Mouse (Mus musculus): ENCODE measurements around the gene Hist1h4a. TPM values are rescaled to one million over a fixed set of nuclear protein-coding genes. Genes with fewer than 3 reads are reported as not detected.
"Not testable (repeated sequence)": the region's sequence is repeated elsewhere in the genome, so short reads cannot be mapped to it uniquely, and the experiment has no call there.

Hist1h4a gene
- total RNA-seq (2021), result 10 to 100 TPM; 42.9 to 49.4 TPM
- long read RNA-seq, result 0 reads

DNA sequence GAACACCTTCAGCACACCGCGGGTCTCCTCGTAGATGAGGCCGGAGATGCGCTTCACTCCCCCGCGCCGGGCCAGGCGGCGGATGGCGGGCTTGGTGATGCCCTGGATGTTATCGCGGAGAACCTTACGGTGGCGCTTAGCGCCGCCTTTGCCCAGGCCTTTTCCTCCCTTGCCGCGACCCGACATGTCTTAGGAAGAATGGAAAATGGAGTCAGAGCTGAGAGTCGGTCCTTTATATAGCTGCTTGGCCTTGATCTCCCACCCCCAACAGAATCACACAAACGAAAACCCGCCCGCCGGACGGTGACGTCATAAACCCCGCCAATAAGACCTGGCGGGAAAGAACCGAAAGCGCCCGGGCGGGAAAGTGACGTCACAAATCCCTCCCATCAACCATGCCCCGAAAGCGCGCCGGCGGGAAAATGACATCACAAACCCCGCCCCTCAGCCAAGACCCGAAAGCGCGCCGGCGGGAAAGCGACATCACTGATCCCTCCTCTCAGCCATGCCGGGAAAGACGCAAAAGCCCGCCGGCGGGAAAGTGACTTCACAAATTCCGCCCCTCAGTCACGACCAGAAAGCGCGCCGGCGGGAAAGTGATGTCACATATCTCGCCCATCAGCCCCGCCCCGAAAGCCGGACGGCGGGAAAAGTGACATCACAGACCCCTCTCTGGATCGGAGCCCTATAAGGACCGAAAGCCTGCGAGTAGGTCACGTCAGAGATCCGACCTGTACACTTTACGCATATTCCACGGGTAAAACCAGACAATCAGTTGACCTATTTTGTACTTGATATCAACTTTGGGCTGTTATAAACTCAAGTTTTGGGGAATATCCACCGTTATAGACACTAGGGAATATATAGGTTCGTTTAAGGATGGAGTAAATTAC is at the start of gene Hist1h4a:
Gene Hist1h4a (minus strand): TSS at position 259 of the 893 bp plus-strand sequence.
- peak; percentile 97 to 98 for DNase-seq (ENCODE audit: low spot score in 2 of 2)

- no peak for DNase-seq (ENCODE audit: low spot score in 2 of 2)
Observed at GRCm38 (mm10) chr13:23806422-23807052, 45.5 kb upstream of the Hist1h4a start, which contains the start of gene Slc17a2. Gene Slc17a2 (plus strand): TSS chr13:23806993.

- no peak for DNase-seq (ENCODE audit: low spot score in 2 of 2)
Observed at GRCm38 (mm10) chr13:23804532-23804931, 43.5 kb upstream of the Hist1h4a start.

DNA sequence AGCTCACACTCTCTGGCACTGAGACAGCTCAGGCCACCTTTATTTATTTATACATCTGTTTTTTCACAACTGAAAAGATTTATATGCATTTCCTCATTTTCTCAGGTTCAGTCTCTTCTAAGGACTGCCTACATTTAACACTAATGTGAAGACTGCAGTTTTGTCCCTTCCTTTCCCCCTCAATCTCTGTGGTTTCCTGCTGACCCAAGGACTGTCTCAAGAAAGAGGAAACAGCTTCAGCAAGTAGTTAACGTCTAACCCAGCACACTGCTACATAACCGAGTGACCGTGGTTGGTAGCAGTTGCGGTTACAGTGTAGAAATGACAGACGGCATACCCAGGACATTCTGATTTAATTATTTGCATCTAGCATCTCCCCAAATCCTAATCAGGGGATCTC is 38.4 kb upstream of the Hist1h4a start:
- DNase-seq (ENCODE audit: low spot score in 2 of 2), result no peak

- peak; percentile 19 to 70 for DNase-seq (ENCODE audit: low spot score in 2 of 2)
Observed at GRCm38 (mm10) chr13:23792520-23792919, 31.5 kb upstream of the Hist1h4a start.

- no peak for DNase-seq (ENCODE audit: low spot score in 2 of 2)
Observed at GRCm38 (mm10) chr13:23779025-23779424, 18.0 kb upstream of the Hist1h4a start.

DNA sequence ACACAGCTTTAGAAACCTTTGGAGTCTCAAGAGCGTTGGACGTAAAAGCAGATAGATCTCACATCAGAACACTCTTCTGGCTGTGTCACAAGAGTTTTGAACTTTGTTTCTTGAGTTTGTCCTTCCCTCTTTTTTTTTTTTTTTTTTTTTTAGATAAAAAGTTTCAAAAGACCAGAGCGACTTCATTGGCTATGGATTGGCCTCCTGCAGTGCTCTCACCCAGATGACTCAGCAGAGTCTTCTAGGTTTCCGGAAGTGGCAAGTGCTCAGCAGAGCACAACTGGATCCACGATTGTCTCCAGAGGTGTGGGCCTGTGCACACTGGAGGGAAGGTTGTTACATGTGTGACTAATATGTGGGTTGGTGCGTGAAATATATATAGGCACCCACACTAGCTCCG is 17.3 kb upstream of the Hist1h4a start:
- no peak for DNase-seq (ENCODE audit: low spot score in 2 of 2)

DNA sequence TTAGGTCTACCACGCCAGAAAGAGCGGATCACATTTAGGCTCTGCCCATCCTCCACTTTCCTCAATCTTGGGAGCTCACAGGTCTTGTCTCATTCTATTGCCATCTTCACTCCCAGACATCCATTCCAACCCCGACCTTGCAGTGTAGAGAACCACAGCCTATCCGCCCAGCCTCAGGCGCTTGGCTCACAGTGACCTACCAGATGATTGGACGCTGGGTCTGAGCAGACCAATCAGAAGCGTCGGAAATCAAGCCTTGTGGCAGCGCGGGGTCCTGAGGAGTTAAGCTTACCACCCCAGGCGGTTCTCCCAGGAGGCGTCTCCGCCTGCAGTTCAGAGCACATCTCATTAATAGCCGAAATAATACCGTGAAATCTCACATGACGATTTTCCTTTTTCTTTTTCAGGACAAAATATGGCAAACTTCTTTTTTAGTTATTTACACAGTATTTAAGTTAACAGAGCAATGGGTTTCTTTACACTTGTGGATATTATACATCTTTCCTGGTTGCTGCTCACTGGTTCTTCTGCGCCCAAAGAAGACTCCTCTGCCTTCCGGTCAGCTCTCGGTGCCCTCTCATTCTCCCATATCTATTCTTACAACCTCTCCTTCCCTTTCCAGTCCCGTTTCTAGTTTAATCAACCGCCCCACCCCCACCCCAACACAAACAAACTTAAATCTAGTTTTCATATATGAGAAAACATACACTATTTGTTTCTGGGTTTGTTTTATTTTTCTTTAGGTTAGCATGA is 11.7 kb upstream of the Hist1h4a start:
- peak; percentile 47 to 58 for DNase-seq (ENCODE audit: low spot score in 2 of 2)

DNA sequence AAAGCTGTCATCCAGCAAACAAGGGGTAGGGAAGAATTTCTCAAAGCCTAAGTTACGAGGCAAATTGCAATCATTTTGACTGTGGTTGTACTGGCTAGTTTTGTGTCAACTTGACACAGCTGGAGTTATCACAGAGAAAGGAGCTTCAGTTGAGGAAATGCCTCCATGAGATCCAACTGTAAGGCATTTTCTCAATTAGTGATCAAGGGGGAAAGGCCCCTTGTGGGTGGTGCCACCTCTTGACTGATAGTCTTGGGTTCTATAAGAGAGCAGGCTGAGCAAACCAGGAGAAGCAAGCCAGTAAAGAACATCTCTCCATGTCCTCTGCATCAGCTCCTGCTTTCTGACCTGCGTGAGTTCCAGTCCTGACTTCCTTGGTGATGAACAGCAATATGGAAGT is 8.6 kb upstream of the Hist1h4a start, which contains the start of gene Trim38:
Gene Trim38 (plus strand): TSS at position 301 of the 400 bp plus-strand sequence.
- DNase-seq (ENCODE audit: low spot score in 2 of 2), result not testable (repeated sequence)

DNA sequence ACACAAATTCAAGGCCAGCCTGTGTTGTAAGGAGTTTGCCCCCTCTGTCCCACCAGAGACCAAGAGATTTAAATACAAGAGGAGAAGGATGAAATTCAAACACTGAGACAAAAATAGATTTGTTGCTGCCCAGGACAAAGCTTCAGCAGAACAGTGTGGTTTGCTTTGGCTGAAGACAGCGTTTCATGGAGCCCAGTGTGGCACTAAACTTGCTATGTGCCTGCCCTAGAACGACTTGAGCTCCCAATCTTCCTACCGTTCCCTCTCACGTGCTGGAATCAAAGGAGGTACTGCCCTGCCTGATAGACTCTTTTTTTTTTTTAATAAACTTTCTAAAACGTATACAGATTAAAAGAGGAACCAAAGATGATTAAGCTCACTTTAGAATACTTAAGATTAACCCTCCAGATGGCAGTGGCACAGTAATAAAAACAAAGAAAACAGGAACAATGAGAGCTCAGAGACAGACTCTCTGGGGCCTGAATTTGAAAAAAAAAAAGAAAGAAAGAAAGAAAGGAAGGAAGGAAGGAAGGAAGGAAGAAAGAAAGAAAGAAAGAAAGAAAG is 7.9 kb upstream of the Hist1h4a start:
- DNase-seq (ENCODE audit: low spot score in 2 of 2), result no peak

GRCm38 (mm10) chr13:23766772-23767171 is 5.7 kb upstream of the Hist1h4a start:
- DNase-seq (ENCODE audit: low spot score in 2 of 2), result no peak

DNA sequence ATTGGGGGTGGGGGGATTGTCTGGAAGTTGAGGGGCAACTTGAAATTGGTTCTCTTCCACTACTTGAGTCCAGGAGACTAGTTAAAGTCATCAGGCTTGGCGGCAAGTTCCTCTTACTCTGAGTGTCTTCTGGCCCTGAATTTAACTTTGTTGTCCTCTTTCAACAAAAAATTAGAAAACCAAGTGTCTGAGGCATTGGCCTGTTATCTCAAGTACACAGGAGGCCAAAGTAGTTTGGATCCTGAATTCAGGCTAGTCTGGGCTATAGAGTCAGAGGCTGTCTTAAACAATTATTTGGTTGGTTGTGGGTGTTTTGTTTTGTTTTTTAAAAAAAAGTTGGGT is 4.1 kb upstream of the Hist1h4a start:
- no peak for DNase-seq (ENCODE audit: low spot score in 2 of 2)

- no peak for DNase-seq (ENCODE audit: low spot score in 2 of 2)
Observed at GRCm38 (mm10) chr13:23764324-23765171, 3.5 kb upstream of the Hist1h4a start.

DNA sequence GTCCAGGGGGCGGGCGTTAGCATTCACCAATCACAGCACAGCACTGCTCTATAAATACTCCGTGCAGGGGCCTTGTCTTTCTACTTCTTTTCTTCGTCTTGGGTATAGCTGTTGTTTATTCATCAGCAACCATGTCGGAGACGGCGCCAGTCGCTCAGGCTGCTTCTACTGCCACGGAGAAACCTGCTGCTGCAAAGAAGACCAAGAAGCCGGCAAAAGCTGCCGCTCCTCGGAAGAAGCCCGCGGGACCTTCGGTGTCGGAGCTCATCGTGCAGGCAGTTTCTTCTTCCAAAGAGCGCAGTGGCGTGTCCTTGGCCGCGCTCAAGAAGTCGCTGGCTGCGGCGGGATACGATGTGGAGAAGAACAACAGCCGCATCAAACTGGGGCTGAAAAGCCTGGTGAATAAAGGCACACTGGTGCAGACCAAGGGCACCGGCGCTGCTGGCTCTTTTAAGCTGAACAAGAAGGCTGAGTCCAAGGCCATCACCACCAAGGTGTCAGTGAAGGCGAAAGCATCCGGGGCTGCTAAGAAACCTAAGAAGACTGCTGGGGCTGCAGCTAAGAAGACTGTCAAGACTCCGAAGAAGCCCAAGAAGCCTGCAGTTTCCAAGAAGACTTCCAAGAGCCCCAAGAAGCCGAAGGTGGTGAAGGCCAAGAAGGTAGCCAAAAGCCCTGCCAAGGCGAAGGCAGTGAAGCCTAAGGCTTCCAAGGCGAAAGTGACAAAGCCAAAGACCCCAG is 2.7 kb upstream of the Hist1h4a start, which contains the start of gene Hist1h1a:
Gene Hist1h1a (plus strand): TSS at position 81 of the 738 bp plus-strand sequence.
- peak; percentile 63 to 84 for DNase-seq (ENCODE audit: low spot score in 2 of 2)

GRCm38 (mm10) chr13:23763242-23763585 is 2.2 kb upstream of the Hist1h4a start:
- no peak for DNase-seq (ENCODE audit: low spot score in 2 of 2)

DNA sequence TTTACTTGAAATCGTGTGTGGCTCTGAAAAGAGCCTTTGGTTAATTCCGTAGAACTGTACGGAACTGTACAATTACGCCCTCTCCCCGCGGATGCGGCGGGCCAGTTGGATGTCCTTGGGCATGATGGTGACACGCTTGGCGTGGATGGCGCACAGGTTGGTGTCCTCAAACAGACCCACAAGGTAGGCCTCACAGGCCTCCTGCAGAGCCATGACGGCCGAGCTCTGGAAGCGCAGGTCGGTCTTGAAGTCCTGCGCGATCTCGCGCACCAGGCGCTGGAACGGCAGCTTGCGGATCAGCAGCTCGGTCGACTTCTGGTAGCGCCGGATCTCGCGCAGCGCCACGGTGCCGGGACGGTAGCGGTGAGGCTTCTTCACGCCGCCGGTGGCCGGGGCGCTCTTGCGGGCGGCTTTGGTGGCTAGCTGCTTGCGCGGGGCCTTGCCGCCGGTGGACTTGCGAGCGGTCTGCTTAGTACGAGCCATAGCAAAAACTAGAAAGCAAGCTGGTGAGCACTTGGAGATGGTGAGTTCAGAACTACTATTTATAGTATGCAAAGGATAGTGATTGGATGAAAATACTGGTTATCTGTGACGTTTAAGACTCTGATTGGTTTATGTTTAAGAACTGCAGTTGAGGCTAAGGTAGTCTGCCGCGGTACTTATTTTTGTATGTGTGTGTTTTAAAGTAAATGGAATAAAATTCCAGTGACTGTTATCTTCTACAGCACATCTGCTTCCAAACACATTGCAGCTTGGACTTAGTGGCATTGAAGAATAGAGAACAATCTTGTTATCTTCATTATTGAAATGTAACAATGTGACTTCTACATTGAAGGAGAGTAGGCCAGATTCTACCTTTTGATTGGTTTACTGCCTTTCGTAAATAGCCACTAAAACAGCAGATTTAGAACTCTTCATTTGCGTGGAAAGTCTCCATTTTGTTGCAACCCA is 1.1 kb upstream of the Hist1h4a start, which contains the start of gene Hist1h3a:
Gene Hist1h3a (minus strand): TSS at position 516 of the 951 bp plus-strand sequence.
- peak in 1 of 2 experiments; percentile 85 for DNase-seq (ENCODE audit: low spot score in 2 of 2)

DNA sequence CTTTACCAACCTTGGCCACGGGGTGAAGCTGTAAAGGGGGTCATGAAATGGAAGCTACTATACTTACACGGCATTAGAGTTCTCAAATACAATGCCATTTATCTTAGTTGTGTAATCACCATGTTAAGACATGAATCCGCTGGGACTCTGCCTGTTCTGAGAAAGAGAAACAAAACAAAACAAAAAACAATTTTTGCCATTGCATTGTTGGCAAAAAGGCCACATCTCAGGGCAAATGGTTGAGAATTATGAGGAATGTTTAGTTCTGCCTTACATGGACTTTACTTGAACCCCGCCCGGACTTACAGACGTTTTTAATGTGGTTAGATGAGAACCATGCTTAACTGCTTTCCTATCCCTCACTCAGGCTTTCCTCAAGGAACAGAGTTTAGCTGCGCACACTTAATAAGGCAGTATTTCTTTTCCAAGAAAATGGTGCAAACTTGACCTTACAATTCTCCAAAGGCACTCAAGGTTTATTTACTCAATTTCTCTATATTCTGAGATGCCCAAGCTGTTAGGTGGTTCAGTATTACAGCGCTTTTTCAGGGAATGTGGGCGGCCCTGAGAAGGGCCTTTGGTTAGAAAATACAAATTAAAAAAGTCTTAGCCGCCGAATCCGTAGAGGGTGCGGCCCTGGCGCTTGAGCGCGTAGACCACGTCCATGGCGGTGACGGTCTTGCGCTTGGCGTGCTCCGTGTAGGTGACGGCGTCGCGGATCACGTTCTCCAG is 624 bp downstream of the Hist1h4a start:
- peak in 1 of 2 experiments; percentile 28 for DNase-seq (ENCODE audit: low spot score in 2 of 2)

- no peak for DNase-seq (ENCODE audit: low spot score in 2 of 2)
Observed at GRCm38 (mm10) chr13:23759916-23760239, 1.2 kb downstream of the Hist1h4a start.
